Mouse (Mus musculus) CD8-positive naive resting alpha-beta T cell, adult 57 days (primary cell): ENCODE measurements around the gene Cyp2c67. TPM values are rescaled to one million over a fixed set of nuclear protein-coding genes. Genes with fewer than 3 reads are reported as not detected.

ENCODE experiments used
- total RNA-seq: library from RNA; stranded (reverse); gene quantifications from one replicate; pipeline ENCODE4 v1.2.4, GENCODE M21; 2023

Cyp2c67 gene
- not detected for total RNA-seq

DNA sequence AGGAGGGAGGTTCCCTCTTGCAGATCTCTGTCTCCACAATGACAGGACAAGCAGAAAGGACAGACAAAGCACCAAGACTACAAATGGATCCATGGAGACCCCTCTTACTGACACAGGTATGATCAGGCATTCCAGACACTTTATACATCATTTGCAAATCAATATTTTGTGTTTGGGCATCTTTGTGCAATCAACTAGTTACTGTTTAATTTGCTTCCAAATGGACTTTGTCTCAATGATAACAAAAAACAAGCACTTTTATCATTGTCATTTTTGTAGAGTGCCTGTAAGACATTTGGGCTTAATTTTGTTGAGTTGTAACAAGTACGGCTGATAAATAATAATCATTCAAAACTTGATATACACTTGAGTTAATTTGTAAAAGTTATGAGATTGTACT is at the start of gene Cyp2c67:
Gene Cyp2c67, minus strand, starts transcription at position 114 of the 400 bp plus-strand sequence.

Other genes with a start within 250 kb of the Cyp2c67 start
- gene Cyp2c38, start 186.0 kb downstream of the Cyp2c67 start, total RNA-seq = not detected
- not detected for gene Cyp2c39, start 138.2 kb downstream of the Cyp2c67 start, total RNA-seq
- gene Cyp2c68, start 92.0 kb upstream of the Cyp2c67 start, total RNA-seq = not detected
- not detected for gene Cyp2c40, start 163.8 kb upstream of the Cyp2c67 start, total RNA-seq
- not detected for gene Cyp2c69, start 237.7 kb upstream of the Cyp2c67 start, total RNA-seq